Mouse (Mus musculus) MEL (cell line): ENCODE results near the gene Dapk3. TPM values are rescaled to one million over a fixed set of nuclear protein-coding genes. Genes with fewer than 3 reads are reported as not detected.

Experiments used
- DNase-seq: peaks from one replicate; pipeline ENCODE4 v3.0.0; 2011; ENCODE audit warnings: low read depth, low spot score
- H3K27ac ChIP-seq: 2 replicates; pipeline ENCODE4 v1.5.1; 2012; ENCODE audit warnings: low read depth, mild to moderate bottlenecking, control low read depth, low read length, moderate library complexity; ENCODE audit not compliant: control insufficient read depth
- H3K27me3 ChIP-seq, 2 experiments: fragments of 150-350 bp in 1 of 2; sonication (generic) in 1 of 2; 2 replicates each; pipeline ENCODE4 v1.6.1; 2012; ENCODE audit warnings: low read length in 2 of 2, mild to moderate bottlenecking in 2 of 2, improper control_type of control experiment in 1 of 2, moderate library complexity in 1 of 2; ENCODE audit not compliant: insufficient read depth in 2 of 2, control insufficient read depth in 1 of 2
- H3K36me3 ChIP-seq, 2 experiments: 2 replicates each; pipeline ENCODE4 v1.6.1; 2012 to 2014; ENCODE audit warnings: low read length in 2 of 2, improper control_type of control experiment in 1 of 2, inconsistent platforms in 1 of 2, mild to moderate bottlenecking in 1 of 2; ENCODE audit not compliant: insufficient read depth in 2 of 2, control insufficient read depth in 1 of 2
- H3K4me1 ChIP-seq, 2 experiments: fragments of 150-350 bp in 1 of 2; sonication (generic) in 1 of 2; 2 replicates each; pipeline ENCODE4 v1.6.1; 2012; ENCODE audit warnings: low read length in 2 of 2, improper control_type of control experiment in 1 of 2, mild to moderate bottlenecking in 1 of 2; ENCODE audit not compliant: insufficient read depth in 2 of 2, control insufficient read depth in 1 of 2
- H3K4me3 ChIP-seq, 2 experiments: fragments of 150-350 bp in 1 of 2; sonication (generic) in 1 of 2; 2 replicates each; pipeline ENCODE4 v1.5.1; 2012; ENCODE audit warnings: low read depth in 2 of 2, low read length in 2 of 2, mild to moderate bottlenecking in 2 of 2, moderate library complexity in 2 of 2, control low read depth in 1 of 2, improper control_type of control experiment in 1 of 2; ENCODE audit not compliant: control insufficient read depth in 1 of 2, insufficient read depth in 1 of 2
- H3K79me2 ChIP-seq: 2 replicates; pipeline ENCODE4 v1.6.1; 2012; ENCODE audit warnings: mild to moderate bottlenecking, low read length, moderate library complexity; ENCODE audit not compliant: control insufficient read depth, poor library complexity, insufficient read depth
- H3K9ac ChIP-seq: 2 replicates; pipeline ENCODE4 v1.6.1; 2012; ENCODE audit warnings: low read depth, mild to moderate bottlenecking, control low read depth, low read length, moderate library complexity; ENCODE audit not compliant: control insufficient read depth, poor library complexity, severe bottlenecking
- H3K9me3 ChIP-seq: fragments of 150-350 bp; sonication (generic); replicated peaks from 2 replicates; pipeline ENCODE4 v1.6.1; 2012; ENCODE audit warnings: mild to moderate bottlenecking, low read length, improper control_type of control experiment, moderate library complexity; ENCODE audit not compliant: insufficient read depth
- BHLHE40 ChIP-seq: IDR thresholded peaks from 2 replicates; pipeline ENCODE4 v1.6.1; 2012; ENCODE audit warnings: low read depth, mild to moderate bottlenecking, inconsistent platforms, low read length, improper control_type of control experiment, borderline replicate concordance
- CHD2 ChIP-seq: IDR thresholded peaks from 2 replicates; pipeline ENCODE4 v1.6.1; 2011; ENCODE audit warnings: low read length, improper control_type of control experiment
- CTCF ChIP-seq, 3 experiments: IDR thresholded peaks in 2 of 3; conservative IDR thresholded peaks in 1 of 3; 2 replicates each; pipeline ENCODE4 v1.5.1; 2011 to 2012; ENCODE audit warnings: low read length in 3 of 3, low read depth in 2 of 3, mild to moderate bottlenecking in 2 of 3, improper control_type of control experiment in 1 of 3, inconsistent platforms in 1 of 3, mixed read lengths in 1 of 3, moderate library complexity in 1 of 3; ENCODE audit not compliant: control insufficient read depth in 1 of 3, insufficient read depth in 1 of 3, poor library complexity in 1 of 3, severe bottlenecking in 1 of 3
- ETS1 ChIP-seq: IDR thresholded peaks from 2 replicates; pipeline ENCODE4 v1.6.1; 2012; ENCODE audit warnings: low read depth, mild to moderate bottlenecking, inconsistent platforms, low read length, improper control_type of control experiment, moderate library complexity
- GATA1 ChIP-seq: IDR thresholded peaks from 2 replicates; pipeline ENCODE4 v1.6.1; 2011; ENCODE audit warnings: low read depth, low read length, improper control_type of control experiment
- HCFC1 ChIP-seq: IDR thresholded peaks from 2 replicates; pipeline ENCODE4 v1.6.1; 2012; ENCODE audit warnings: low read depth, mild to moderate bottlenecking, inconsistent platforms, low read length, improper control_type of control experiment, moderate library complexity
- MAFK ChIP-seq: IDR thresholded peaks from 2 replicates; pipeline ENCODE4 v1.6.1; 2011; ENCODE audit warnings: low read depth, mild to moderate bottlenecking, low read length, improper control_type of control experiment, borderline replicate concordance
- MAX ChIP-seq: IDR thresholded peaks from 2 replicates; pipeline ENCODE4 v1.6.1; 2011; ENCODE audit warnings: low read length, improper control_type of control experiment
- MEF2A ChIP-seq: IDR thresholded peaks from 2 replicates; pipeline ENCODE4 v1.6.1; 2014; ENCODE audit warnings: low read depth, mild to moderate bottlenecking, inconsistent platforms, low read length, improper control_type of control experiment; ENCODE audit not compliant: poor library complexity, insufficient replicate concordance, severe bottlenecking; ENCODE audit errors: extremely low read depth
- MXI1 ChIP-seq: IDR thresholded peaks from 2 replicates; pipeline ENCODE4 v1.6.1; 2011; ENCODE audit warnings: mild to moderate bottlenecking, low read depth, low read length, improper control_type of control experiment
- MYC ChIP-seq: IDR thresholded peaks from 2 replicates; pipeline ENCODE4 v1.6.1; 2011; ENCODE audit warnings: low read depth, mild to moderate bottlenecking, low read length, improper control_type of control experiment, moderate library complexity
- NELFE ChIP-seq: IDR thresholded peaks from 2 replicates; pipeline ENCODE4 v1.6.1; 2011; ENCODE audit warnings: low read depth, low read length, improper control_type of control experiment
- POLR2A ChIP-seq, 2 experiments: IDR thresholded peaks; 2 replicates each; pipeline ENCODE4 v1.6.1; 2011 to 2012; ENCODE audit warnings: low read length in 2 of 2, mild to moderate bottlenecking in 2 of 2, control low read depth in 1 of 2, improper control_type of control experiment in 1 of 2, low read depth in 1 of 2, moderate library complexity in 1 of 2; ENCODE audit not compliant: control insufficient read depth in 1 of 2, insufficient read depth in 1 of 2, poor library complexity in 1 of 2
- POLR2AphosphoS2 ChIP-seq: IDR thresholded peaks from 2 replicates; pipeline ENCODE4 v1.6.1; 2011; ENCODE audit warnings: low read length, improper control_type of control experiment
- POLR2AphosphoS5 ChIP-seq: IDR thresholded peaks from 2 replicates; pipeline ENCODE4 v1.6.1; 2012; ENCODE audit warnings: low read depth, borderline replicate concordance, mild to moderate bottlenecking, inconsistent platforms, low read length, moderate library complexity, mixed read lengths
- RAD21 ChIP-seq: IDR thresholded peaks from 2 replicates; pipeline ENCODE4 v1.6.1; 2011; ENCODE audit warnings: mild to moderate bottlenecking, low read depth, low read length, improper control_type of control experiment
- SIN3A ChIP-seq: IDR thresholded peaks from 2 replicates; pipeline ENCODE4 v1.6.1; 2012; ENCODE audit warnings: low read length, improper control_type of control experiment, inconsistent platforms
- TAL1 ChIP-seq: IDR thresholded peaks from 2 replicates; pipeline ENCODE4 v1.6.1; 2012; ENCODE audit warnings: mild to moderate bottlenecking, inconsistent platforms, low read length, moderate library complexity, mixed read lengths
- TBP ChIP-seq: IDR thresholded peaks from 2 replicates; pipeline ENCODE4 v1.8.0; 2011; ENCODE audit warnings: low read depth, low read length, improper control_type of control experiment
- TCF12 ChIP-seq: IDR thresholded peaks from 2 replicates; pipeline ENCODE4 v1.6.1; 2014; ENCODE audit warnings: low read depth, mild to moderate bottlenecking, inconsistent platforms, low read length, improper control_type of control experiment, moderate library complexity
- UBTF ChIP-seq: IDR thresholded peaks from 2 replicates; pipeline ENCODE4 v1.6.1; 2012; ENCODE audit warnings: low read depth, mild to moderate bottlenecking, inconsistent platforms, low read length, improper control_type of control experiment, moderate library complexity, borderline replicate concordance; ENCODE audit not compliant: insufficient read depth
- USF1 ChIP-seq: IDR thresholded peaks from 2 replicates; pipeline ENCODE4 v1.6.1; 2014; ENCODE audit warnings: low read depth, mild to moderate bottlenecking, inconsistent platforms, low read length, improper control_type of control experiment, moderate library complexity
- USF2 ChIP-seq, 2 experiments: IDR thresholded peaks; 2 replicates each; pipeline ENCODE4 v1.6.1; 2011 to 2012; ENCODE audit warnings: improper control_type of control experiment in 2 of 2, low read length in 2 of 2, borderline replicate concordance in 1 of 2, inconsistent platforms in 1 of 2, low read depth in 1 of 2, mild to moderate bottlenecking in 1 of 2; ENCODE audit not compliant: insufficient read depth in 1 of 2
- ZMIZ1 ChIP-seq: IDR thresholded peaks from 2 replicates; pipeline ENCODE4 v1.6.1; 2012; ENCODE audit warnings: low read depth, mild to moderate bottlenecking, inconsistent platforms, low read length, improper control_type of control experiment, moderate library complexity
- polyA plus RNA-seq, 2 experiments: library from polyadenylated mRNA; stranded (reverse) in 1 of 2; unstranded in 1 of 2; fragments of >175 nt in 1 of 2; fragments of >200 nt in 1 of 2; gene quantifications; 2 replicates each; pipeline versions ENCODE4 v1.2.1 to v1.2.4; 2012; ENCODE audit warnings: low replicate concordance in 2 of 2, low read depth in 1 of 2; ENCODE audit not compliant: insufficient read length in 2 of 2, insufficient read depth in 1 of 2, missing spikeins in 1 of 2
- total RNA-seq: library from RNA; depleted of rRNA; stranded (reverse); fragments of 300-350 nt; gene quantifications from 2 replicates; pipeline ENCODE4 v1.2.3, GENCODE M21; 2012

The Dapk3 gene
- total and polyA plus RNA-seq, 3 experiments: 42.3 to 79.1 TPM; not detected in 1

GRCm38 (mm10) chr10:81231436-81231835 is 48.6 kb downstream of the Dapk3 start:
- Histone ChIP-seq H3K27ac (no peak overlapping the region), H3K4me3 (no peak overlapping the region), H3K9ac (no peak overlapping the region), H3K79me2 (no peaks in the 10 kb centered on the region)
- TF ChIP-seq GATA1: no peak
- TF ChIP-seq, all 39 proteins: peak for 0
- DNase-seq: no peak
- peaks cover 6 to 13% of the 10 kb centered on the region in 2 experiments for H3K27me3 ChIP-seq
- peaks cover 0 to 7% of the 10 kb centered on the region in 2 experiments; a peak in 2 of 4 replicates for H3K36me3 ChIP-seq
- H3K4me1 ChIP-seq: peaks cover 0 to 12% of the 10 kb centered on the region in 2 experiments; a peak in 2 of 4 replicates
- no peaks in the 10 kb centered on the region for H3K9me3 ChIP-seq

DNA sequence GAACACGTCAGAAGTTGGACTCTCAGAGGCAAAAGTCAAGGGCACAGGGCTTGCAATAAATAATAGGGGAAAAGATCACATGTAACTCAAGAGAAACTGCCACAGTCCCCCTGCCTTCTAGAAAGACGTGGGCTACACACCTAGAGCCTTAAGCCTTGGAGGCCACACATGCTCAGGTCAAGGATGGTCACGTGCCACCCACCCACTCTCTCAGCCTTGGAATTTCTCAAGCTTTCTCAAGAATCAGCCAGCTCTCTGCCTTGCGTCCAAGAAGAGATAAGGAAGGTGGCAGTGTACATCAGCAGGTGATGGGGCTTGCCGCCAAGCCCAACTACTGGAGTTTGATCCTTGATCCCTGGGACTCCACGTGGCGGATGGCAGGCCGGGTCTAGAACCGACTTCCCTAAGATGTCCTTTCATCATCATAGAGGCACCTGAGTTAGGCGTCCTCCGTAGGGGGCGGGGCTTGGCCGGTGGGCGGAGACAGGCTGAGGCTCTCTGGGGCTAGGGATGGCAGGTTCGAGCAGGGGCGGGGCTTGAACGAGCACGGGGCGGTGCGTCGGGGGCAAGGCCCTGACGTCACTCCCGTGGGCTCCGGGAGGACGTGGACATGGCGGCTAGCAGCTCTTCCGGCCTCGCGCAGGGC is 49.9 kb downstream of the Dapk3 start, which contains the start of gene Zfr2:
Gene Zfr2, plus strand, starts transcription at position 576 of the 646 bp plus-strand sequence.
- Histone ChIP-seq H3K4me1 (peaks cover 0 to 12% of the 10 kb centered on the region in 2 experiments; a peak in 2 of 4 replicates), H3K27ac (peak within 1 kb of the TSS; percentile 13; the same call in 1 of the 2 replicates), H3K9me3 (no peaks in the 10 kb centered on the region)

GRCm38 (mm10) chr10:81233226-81233585 is 50.4 kb downstream of the Dapk3 start:
- H3K4me3 ChIP-seq: peak overlapping the region; percentile 58 to 79
- H3K36me3 ChIP-seq: peaks cover 0 to 7% of the 10 kb centered on the region in 2 experiments; a peak in 2 of 4 replicates
- H3K9ac ChIP-seq: peak overlapping the region; percentile 66
- H3K27ac ChIP-seq: 0 out of 2 replicates have a peak overlapping the region, but pooled peaks have one; percentile 2
- DNase-seq: no peak
- H3K79me2 ChIP-seq: no peaks in the 10 kb centered on the region
- peaks cover 0 to 12% of the 10 kb centered on the region in 2 experiments; a peak in 2 of 4 replicates for H3K4me1 ChIP-seq
- H3K9me3 ChIP-seq: no peaks in the 10 kb centered on the region
- TF ChIP-seq MXI1: no peak
- no peak for TF ChIP-seq CHD2
- no peak for TF ChIP-seq USF1
- no peak for TF ChIP-seq TCF12
- TF ChIP-seq ETS1: no peak
- no peak for TF ChIP-seq POLR2AphosphoS2
- no peak for TF ChIP-seq CTCF (IDR thresholded peaks at IDR 0.05 in 2 of 3, conservative IDR thresholded peaks at IDR 0.05 in 1 of 3; ENCODE audit: control insufficient read depth in 1 of 3, insufficient read depth in 1 of 3, low read depth in 2 of 3, low read length in 3 of 3, poor library complexity in 1 of 3, severe bottlenecking in 1 of 3)
- TF ChIP-seq POLR2AphosphoS5: no peak
- TF ChIP-seq HCFC1: no peak
- peaks cover 6 to 7% of the 10 kb centered on the region in 2 experiments for H3K27me3 ChIP-seq

More for the DNA sequence above, 49.9 kb downstream of the Dapk3 start, which contains the start of gene Zfr2:
- Histone ChIP-seq H3K9ac (peak within 1 kb of the TSS; percentile 66), H3K36me3 (peaks cover 0 to 7% of the 10 kb centered on the region in 2 experiments; a peak in 2 of 4 replicates), H3K4me3 (peak within 1 kb of the TSS; percentile 58 to 79), H3K27me3 (peaks cover 6 to 9% of the 10 kb centered on the region in 2 experiments), H3K79me2 (no peaks in the 10 kb centered on the region)
- peak; percentile 96 for DNase-seq
- TF ChIP-seq POLR2AphosphoS2 (0 out of 2 replicates have a peak, but pooled peaks have one; percentile 42), TCF12 (no peak), MEF2A (no peak), NELFE (peak; percentile 61), MXI1 (peak; percentile 96), HCFC1 (peak; percentile 60), UBTF (no peak), SIN3A (peak; percentile 79), MAX (peak; percentile 95), USF1 (peak; percentile 88), ZMIZ1 (peak; percentile 59; the same call in 1 of the 2 replicates), MYC (peak; percentile 97), CHD2 (no peak), USF2 (IDR thresholded peaks at IDR 0.05; ENCODE audit: borderline replicate concordance in 1 of 2, insufficient read depth in 1 of 2, low read depth in 1 of 2, low read length in 2 of 2) (peak in 1 of 2 experiments; percentile 66; a peak in 2 of 4 replicates), POLR2A (IDR thresholded peaks at IDR 0.05; ENCODE audit: control insufficient read depth in 1 of 2, insufficient read depth in 1 of 2, low read depth in 1 of 2, low read length in 2 of 2, poor library complexity in 1 of 2) (peak; percentile 55 to 76), MAFK (no peak), TAL1 (no peak), TBP (0 out of 2 replicates have a peak, but pooled peaks have one; percentile 26), BHLHE40 (peak; percentile 73; the same call in 1 of the 2 replicates), RAD21 (no peak)
- TF ChIP-seq, all 39 proteins: peak for 13
